ENCODE assay signal across 32 mouse cellular contexts in the genomic region with DNA sequence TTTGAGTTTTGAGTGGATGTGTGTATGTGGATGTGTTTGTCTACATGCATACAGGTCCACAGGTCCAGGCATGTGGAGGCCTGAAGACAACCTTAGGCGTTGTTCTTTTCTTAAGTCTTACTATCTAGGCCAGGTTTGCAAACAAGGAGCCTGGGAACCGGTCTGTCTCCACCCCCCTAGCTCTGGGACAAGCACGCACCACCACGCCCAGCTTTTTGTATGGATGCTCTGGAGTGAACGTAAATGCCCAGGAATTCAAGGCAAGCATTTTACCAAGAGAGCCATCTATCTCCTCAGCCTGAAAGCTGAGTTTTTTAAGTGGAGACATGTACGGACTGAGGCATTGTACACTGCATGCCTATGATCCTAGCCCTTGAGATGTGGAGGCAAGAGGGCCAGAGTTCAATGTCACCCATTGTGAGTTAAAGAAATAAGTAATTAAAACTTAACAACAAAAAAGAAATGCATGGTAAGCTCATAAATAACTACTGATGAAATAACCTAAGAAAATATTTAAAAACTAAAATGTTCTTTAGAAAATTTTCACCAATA. TPM values are rescaled to one million over a fixed set of nuclear protein-coding genes. Genes with fewer than 3 reads are reported as not detected.
A peak's percentile ranks its signal among the peaks of the same experiment; 100 is the strongest.
DNase-seq lines count a peak whose midpoint lies in the region; ATAC-seq lines count a peak whose summit lies in the region.
"Had no signal": no experiment of that assay in that cellular context is flagged by ENCODE, and none has a peak within 500 bp of the region (broad histone marks: within the 10 kb centered on the region; RNA-seq: fewer than 3 reads in every experiment).

No protein-coding gene starts in this region.

- no peak overlapping the region for H3K4me2 ChIP-seq in hindbrain, embryonic 12.5 days (replicated peaks)
- no peak overlapping the region for H3K4me2 ChIP-seq in kidney, embryonic 14.5 days (replicated peaks; ENCODE audit: low read depth, low read length)
- H3K4me2 ChIP-seq: embryonic facial prominence, embryonic 13.5 days; heart, embryonic 12.5 days; hindbrain, embryonic 14.5 days; midbrain, embryonic 15.5 days had no signal

- H3K4me3 ChIP-seq in hindbrain, embryonic 10.5 days = no peak overlapping the region
- no peak overlapping the region for H3K4me3 ChIP-seq in hindbrain, embryonic 12.5 days
- no peak overlapping the region for H3K4me3 ChIP-seq in kidney, embryonic 14.5 days (ENCODE audit: low read length)
- H3K4me3 ChIP-seq: embryonic facial prominence, embryonic 13.5 days; heart, embryonic 12.5 days; layer of hippocampus, adult 2 months; midbrain, embryonic 15.5 days; myocyte had no signal

- no peaks in the 10 kb centered on the region for H3K9me3 ChIP-seq in hindbrain, embryonic 10.5 days
- H3K9me3 ChIP-seq in hindbrain, embryonic 12.5 days (replicated peaks) = no peaks in the 10 kb centered on the region
- H3K9me3 ChIP-seq in kidney, embryonic 14.5 days (ENCODE audit: control insufficient read depth, low read length) = no peaks in the 10 kb centered on the region
- H3K9me3 ChIP-seq: embryonic facial prominence, embryonic 13.5 days; G1E; heart, embryonic 12.5 days; midbrain, embryonic 15.5 days had no signal

- no peak for ATAC-seq in hindbrain, embryonic 12.5 days (ENCODE audit: low FRiP score)
- no peak for ATAC-seq in kidney, embryonic 14.5 days (ENCODE audit: low FRiP score, low TSS enrichment)
- ATAC-seq: forebrain, embryonic 14.5 days; inflammation-experienced regulatory T-cells, adult 6 months; midbrain, embryonic 15.5 days had no signal

- H3K36me3 ChIP-seq in hindbrain, embryonic 10.5 days = no peaks in the 10 kb centered on the region
- no peaks in the 10 kb centered on the region for H3K36me3 ChIP-seq in hindbrain, embryonic 12.5 days
- no peaks in the 10 kb centered on the region for H3K36me3 ChIP-seq in kidney, embryonic 14.5 days (ENCODE audit: control insufficient read depth, insufficient read depth, low read length)
- H3K36me3 ChIP-seq: embryonic facial prominence, embryonic 13.5 days; G1E; heart, embryonic 12.5 days; midbrain, embryonic 15.5 days had no signal

- H3K27ac ChIP-seq in hindbrain, embryonic 10.5 days = no peak overlapping the region
- no peak overlapping the region for H3K27ac ChIP-seq in hindbrain, embryonic 12.5 days
- no peak overlapping the region for H3K27ac ChIP-seq in kidney, embryonic 14.5 days (ENCODE audit: low read depth, low read length)
- H3K27ac ChIP-seq: embryonic facial prominence, embryonic 13.5 days; hindbrain, embryonic 14.5 days; layer of hippocampus, adult 2 months; midbrain, embryonic 15.5 days had no signal

- no peak overlapping the region for H3K9ac ChIP-seq in hindbrain, embryonic 12.5 days
- no peak overlapping the region for H3K9ac ChIP-seq in kidney, embryonic 14.5 days (ENCODE audit: low read depth, low read length)
- H3K9ac ChIP-seq: embryonic facial prominence, embryonic 13.5 days; heart, embryonic 12.5 days; hindbrain, embryonic 14.5 days; midbrain, embryonic 15.5 days had no signal

- no peaks in the 10 kb centered on the region for H3K4me1 ChIP-seq in hindbrain, embryonic 10.5 days (replicated peaks)
- no peaks in the 10 kb centered on the region for H3K4me1 ChIP-seq in hindbrain, embryonic 12.5 days
- H3K4me1 ChIP-seq in kidney, embryonic 14.5 days (ENCODE audit: control insufficient read depth, insufficient read depth, low read length) = no peaks in the 10 kb centered on the region
- H3K4me1 ChIP-seq: embryonic facial prominence, embryonic 13.5 days; heart, embryonic 12.5 days; midbrain, embryonic 15.5 days had no signal

- DNase-seq in hindbrain, embryonic 10.5 days (ENCODE audit: low spot score) = peak; percentile 12
- DNase-seq in ES-CJ7 (ENCODE audit: low read depth, low spot score) (peak; percentile 30), ZHBTc4 (ENCODE audit: low read depth, low spot score) (peak; percentile 55)
- DNase-seq in mesoderm, embryonic 11.5 days (ENCODE audit: low read depth, low spot score) = peak; percentile 26
- no peak for DNase-seq in adrenal gland, postnatal 4 days (ENCODE audit: low spot score in 2 of 2)
- DNase-seq: adrenal gland, postnatal 10 days; cerebellum, adult 2 months; heart, postnatal 10 days; kidney, adult 9 months; kidney, postnatal 25 days; layer of hippocampus, postnatal 36 days; lung, postnatal 4 days; right cerebral cortex, adult 18-20 months had no signal

- no peaks in the 10 kb centered on the region for H3K27me3 ChIP-seq in hindbrain, embryonic 10.5 days (ENCODE audit: insufficient read depth, poor library complexity, severe bottlenecking)
- no peaks in the 10 kb centered on the region for H3K27me3 ChIP-seq in hindbrain, embryonic 12.5 days
- H3K27me3 ChIP-seq in kidney, embryonic 14.5 days (ENCODE audit: control insufficient read depth, insufficient read depth, low read length) = no peaks in the 10 kb centered on the region
- H3K27me3 ChIP-seq: embryonic facial prominence, embryonic 13.5 days; heart, embryonic 12.5 days; midbrain, embryonic 15.5 days had no signal

- 62% methylated on average over 6 of the region's 6 CpGs for WGBS in hindbrain, embryonic 10.5 days
- 44% methylated on average over 6 of the region's 6 CpGs for WGBS in hindbrain, embryonic 12.5 days
- 85% methylated on average over 6 of the region's 6 CpGs for WGBS in kidney, embryonic 14.5 days

RNA-seq across cellular contexts. Expression of gene Mmp20, which starts 31.5 kb away (rescaled TPM):
- polyA plus RNA-seq in hindbrain, embryonic 10.5 days (2016; fragmentation: Nextera tagmentation; extraction: Ambion mirVana) = not detected in 2 replicates
- not detected in 2 replicates for polyA plus RNA-seq in hindbrain, embryonic 12.5 days (2016; fragmentation: Nextera tagmentation; extraction: Ambion mirVana)
- not detected for total RNA-seq in adrenal gland, postnatal 4 days (2021)
- polyA plus RNA-seq in kidney, embryonic 14.5 days (2014; fragmentation: Nextera tagmentation; extraction: Ambion mirVana) = not detected in 2 replicates
- total RNA-seq: adrenal gland, postnatal 10 days; G1E; gastrocnemius, adult 8-10 months; granulocyte monocyte progenitor cell, adult 5-6 weeks; heart, postnatal 10 days; layer of hippocampus, adult 2 months; layer of hippocampus, postnatal 36 days; left cerebral cortex, postnatal 10 days; megakaryocyte-erythroid progenitor cell, adult 5-6 weeks had no signal
- polyA plus RNA-seq: embryonic facial prominence, embryonic 13.5 days; forebrain, embryonic 14.5 days; G1E; heart, embryonic 12.5 days; hindbrain, embryonic 14.5 days; inflammation-experienced regulatory T-cells, adult 6 months; limb, embryonic 11.5 days; liver, adult 2 months; liver, embryonic 16.5 days; lung, embryonic 16.5 days; midbrain, embryonic 15.5 days; myocyte had no signal

RNA-seq across cellular contexts. Expression of gene Mmp7, which starts 32.3 kb away (rescaled TPM):
- polyA plus RNA-seq in hindbrain, embryonic 10.5 days (2016; fragmentation: Nextera tagmentation; extraction: Ambion mirVana) = not detected in 2 replicates
- polyA plus RNA-seq in hindbrain, embryonic 12.5 days (2016; fragmentation: Nextera tagmentation; extraction: Ambion mirVana) = not detected in 2 replicates
- total RNA-seq in adrenal gland, postnatal 4 days (2021) = not detected
- not detected in 2 replicates for polyA plus RNA-seq in kidney, embryonic 14.5 days (2014; fragmentation: Nextera tagmentation; extraction: Ambion mirVana)
- total RNA-seq: adrenal gland, postnatal 10 days; G1E; gastrocnemius, adult 8-10 months; granulocyte monocyte progenitor cell, adult 5-6 weeks; heart, postnatal 10 days; layer of hippocampus, adult 2 months; layer of hippocampus, postnatal 36 days; left cerebral cortex, postnatal 10 days; megakaryocyte-erythroid progenitor cell, adult 5-6 weeks had no signal
- polyA plus RNA-seq: cerebellum, adult 2 months; embryonic facial prominence, embryonic 13.5 days; forebrain, embryonic 14.5 days; G1E; heart, embryonic 12.5 days; hindbrain, embryonic 14.5 days; inflammation-experienced regulatory T-cells, adult 6 months; limb, embryonic 11.5 days; liver, adult 2 months; liver, embryonic 16.5 days; lung, embryonic 16.5 days; midbrain, embryonic 15.5 days; myocyte had no signal

Comparison
In these comparisons a context has a peak if more than half of its experiments do, and no peak if none do; other contexts are left out.
1. DNase-seq: peak in hindbrain, embryonic 10.5 days (single experiment), ES-CJ7 (single experiment), ZHBTc4 (single experiment) and mesoderm, embryonic 11.5 days (single experiment); none in adrenal gland, postnatal 4 days (0 of 2).